Mouse (Mus musculus): ENCODE measurements around the gene Camk2n1. TPM values are rescaled to one million over a fixed set of nuclear protein-coding genes. Genes with fewer than 3 reads are reported as not detected.

Camk2n1 gene
- total RNA-seq, 4 experiments from 2014 or later, result 966 to 1,102 (median 1,006) TPM

GRCm38 (mm10) chr4:138463832-138464487 lies 9.8 kb downstream of the Camk2n1 start:
- DNase-seq (ENCODE audit: low spot score in 2 of 2), result peak; percentile 59 to 76

DNA sequence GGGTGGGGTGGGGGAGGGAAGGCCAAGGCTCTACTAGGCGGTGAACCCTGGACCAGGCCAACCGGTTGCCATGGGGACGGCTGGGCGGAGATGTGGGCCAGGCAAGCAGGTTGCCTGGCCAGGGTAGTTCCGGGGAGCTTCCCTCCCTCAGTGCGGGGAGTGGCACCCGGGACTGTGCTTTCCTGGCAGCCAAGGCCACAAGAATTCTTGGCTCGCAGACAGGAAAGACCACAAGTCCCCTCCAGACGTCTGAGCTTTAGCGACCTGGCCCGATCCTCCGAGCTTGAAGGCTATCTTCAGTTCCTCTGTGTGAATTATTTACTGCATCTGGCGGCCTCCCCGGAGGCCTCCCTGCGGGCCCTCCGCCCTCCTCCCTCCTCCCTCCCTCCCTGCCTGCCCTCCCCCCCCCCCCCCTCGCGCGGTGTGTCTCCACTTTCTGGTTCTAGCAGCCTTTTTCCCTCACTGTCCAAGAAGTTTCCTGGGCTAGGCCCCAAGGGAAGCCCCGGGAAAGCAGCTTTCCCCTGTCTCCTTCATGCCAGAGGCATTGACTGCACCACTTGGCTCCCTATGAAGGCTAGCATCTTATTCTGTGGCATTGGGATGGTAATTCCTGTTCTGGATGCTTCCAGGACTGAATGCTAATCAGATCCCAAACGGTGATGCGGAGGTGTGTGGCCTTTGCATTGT lies 10.7 kb downstream of the Camk2n1 start:
- DNase-seq (ENCODE audit: low spot score in 2 of 2), result peak in 1 of 2 experiments; percentile 65

DNA sequence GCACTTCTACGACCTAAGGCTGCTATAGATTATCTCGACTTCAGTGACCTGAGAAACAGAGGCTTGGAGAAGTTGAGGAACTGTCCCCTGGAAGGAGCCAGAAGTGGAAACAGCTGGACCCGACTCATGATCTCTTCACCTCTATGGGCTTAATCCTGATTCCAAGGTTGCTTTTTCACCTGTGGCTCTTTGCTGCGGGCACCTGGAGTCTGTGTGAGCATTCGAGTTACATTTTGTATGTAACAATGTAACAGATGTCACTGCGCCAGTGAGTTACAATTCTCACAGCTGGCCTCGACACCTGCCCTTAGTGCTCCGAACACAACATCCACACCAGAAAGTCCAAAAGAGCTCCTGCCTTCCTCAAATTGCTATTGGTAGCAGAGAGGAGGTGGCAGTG lies 11.3 kb downstream of the Camk2n1 start:
- DNase-seq (ENCODE audit: low spot score in 2 of 2), result no peak

- no peak for DNase-seq (ENCODE audit: low spot score in 2 of 2)
These were observed 12.6 kb downstream of the Camk2n1 start for GRCm38 (mm10) chr4:138466690-138467089.

- no peak for DNase-seq (ENCODE audit: low spot score in 2 of 2)
These were observed 13.3 kb downstream of the Camk2n1 start for GRCm38 (mm10) chr4:138467451-138467850.

- DNase-seq (ENCODE audit: low spot score in 2 of 2), result peak in 1 of 2 experiments; percentile 76
These were observed 15.0 kb downstream of the Camk2n1 start for GRCm38 (mm10) chr4:138469080-138469479.

GRCm38 (mm10) chr4:138471241-138471640 lies 17.1 kb downstream of the Camk2n1 start:
- DNase-seq (ENCODE audit: low spot score in 2 of 2), result no peak

- peak in 1 of 2 experiments; percentile 92 for DNase-seq (ENCODE audit: low spot score in 2 of 2)
These were observed 25.5 kb downstream of the Camk2n1 start for GRCm38 (mm10) chr4:138479595-138479994.

GRCm38 (mm10) chr4:138480962-138481361 lies 26.8 kb downstream of the Camk2n1 start:
- no peak for DNase-seq (ENCODE audit: low spot score in 2 of 2)

DNA sequence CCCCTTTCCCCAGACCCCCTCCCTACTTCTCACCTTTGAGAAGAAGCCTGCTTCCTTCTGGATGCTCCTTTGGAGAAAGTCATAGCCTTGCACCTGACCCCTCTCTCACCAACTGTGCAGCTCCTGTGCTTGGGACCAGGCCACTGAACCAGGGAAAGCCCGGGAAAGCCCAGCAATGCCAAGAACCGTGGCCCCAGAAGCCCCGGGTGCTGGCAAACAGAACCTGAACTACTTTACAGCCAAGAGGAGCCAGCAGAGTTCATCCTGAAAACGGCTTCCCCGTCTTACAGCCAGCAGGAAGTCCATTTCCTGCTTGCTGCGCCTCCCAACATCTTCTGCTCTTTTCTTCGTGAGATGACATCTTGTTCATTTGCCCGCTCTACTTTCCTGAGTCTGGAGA lies 28.6 kb downstream of the Camk2n1 start:
- no peak for DNase-seq (ENCODE audit: low spot score in 2 of 2)

GRCm38 (mm10) chr4:138488241-138488640 lies 34.1 kb downstream of the Camk2n1 start:
- no peak for DNase-seq (ENCODE audit: low spot score in 2 of 2)

DNA sequence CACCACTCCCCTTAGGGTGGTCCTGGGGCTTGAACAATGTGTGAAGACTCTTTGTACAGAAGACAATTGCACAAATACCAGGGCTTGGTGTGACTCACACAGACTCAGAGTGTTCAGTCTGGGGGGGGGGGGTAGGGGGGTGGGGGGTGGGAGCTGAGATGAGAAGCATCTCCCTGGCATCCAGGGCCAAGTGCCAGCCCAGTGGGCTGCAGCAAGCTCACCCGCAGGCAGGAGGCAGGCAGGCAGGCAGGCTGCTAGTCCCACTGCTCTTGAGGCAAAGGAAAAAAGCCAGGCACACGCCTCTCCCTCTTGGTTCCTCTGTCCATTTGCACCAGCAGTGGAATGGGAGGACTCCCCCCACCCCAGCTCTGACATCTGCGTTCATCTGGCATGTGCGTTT lies 37.0 kb downstream of the Camk2n1 start:
- peak in 1 of 2 experiments; percentile 65 for DNase-seq (ENCODE audit: low spot score in 2 of 2)

- peak in 1 of 2 experiments; percentile 69 for DNase-seq (ENCODE audit: low spot score in 2 of 2)
These were observed 39.3 kb downstream of the Camk2n1 start for GRCm38 (mm10) chr4:138493161-138494001.

GRCm38 (mm10) chr4:138494905-138495304 lies 40.8 kb downstream of the Camk2n1 start:
- peak in 1 of 2 experiments; percentile 60 for DNase-seq (ENCODE audit: low spot score in 2 of 2)

DNA sequence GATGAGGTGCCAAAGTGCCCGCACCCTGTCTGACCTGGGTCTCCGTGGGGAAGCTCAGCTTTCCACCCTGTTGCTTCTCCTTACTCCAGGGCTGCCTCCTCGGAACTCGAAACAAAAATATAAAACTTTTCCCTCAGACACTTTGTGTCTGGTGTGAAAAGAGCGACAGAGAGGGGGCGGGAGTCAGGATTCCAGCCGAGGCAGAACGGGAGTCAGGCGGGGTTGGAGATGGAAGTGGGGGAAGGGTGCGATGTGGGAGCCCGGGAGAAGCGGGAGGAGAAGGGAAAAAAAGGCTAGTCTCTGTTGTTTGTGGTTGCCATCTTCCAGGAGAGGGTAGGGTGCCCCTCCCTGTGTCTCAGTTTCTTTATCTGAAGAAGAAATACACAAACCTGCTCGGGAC lies 41.7 kb downstream of the Camk2n1 start:
- no peak for DNase-seq (ENCODE audit: low spot score in 2 of 2)

DNA sequence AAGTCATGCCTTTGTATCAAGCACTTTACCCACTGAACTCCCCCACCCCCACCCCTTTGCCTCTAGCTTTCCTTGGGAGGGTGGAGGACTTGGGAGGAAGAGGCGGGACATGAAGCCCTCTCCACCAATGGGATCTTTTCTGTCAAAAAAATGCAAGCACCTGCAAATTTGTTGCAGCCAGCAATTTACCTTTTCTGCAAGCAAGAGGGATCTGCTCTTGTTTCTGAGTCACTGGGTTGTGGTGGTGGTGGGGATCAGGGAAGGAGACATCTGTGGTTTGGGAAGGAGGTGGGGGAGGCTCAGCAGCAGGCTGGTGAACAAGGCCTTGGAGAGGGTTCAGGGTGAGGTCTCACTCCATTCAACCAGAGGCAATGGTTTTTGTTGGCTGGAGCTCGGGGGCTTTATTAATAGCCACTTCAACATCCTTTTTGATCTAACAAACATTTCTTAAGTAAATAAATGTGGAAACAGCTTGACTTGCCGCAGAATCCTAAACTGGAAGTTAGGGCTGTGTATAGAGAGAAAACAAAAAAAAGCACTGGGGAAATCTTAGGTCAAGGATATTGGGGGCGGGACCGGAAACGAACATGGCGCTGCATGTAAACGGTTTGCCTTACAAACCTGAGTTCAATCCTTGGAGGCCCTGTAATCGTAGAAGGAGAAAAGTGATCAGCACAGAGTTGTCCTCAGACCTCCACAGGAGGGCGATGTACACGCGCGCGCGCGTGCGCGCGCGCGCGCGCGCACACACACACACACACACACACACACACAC lies 42.8 kb downstream of the Camk2n1 start:
- DNase-seq (ENCODE audit: low spot score in 2 of 2), result no peak

- no peak for DNase-seq (ENCODE audit: low spot score in 2 of 2)
These were observed 45.9 kb downstream of the Camk2n1 start for GRCm38 (mm10) chr4:138499856-138500645.

DNA sequence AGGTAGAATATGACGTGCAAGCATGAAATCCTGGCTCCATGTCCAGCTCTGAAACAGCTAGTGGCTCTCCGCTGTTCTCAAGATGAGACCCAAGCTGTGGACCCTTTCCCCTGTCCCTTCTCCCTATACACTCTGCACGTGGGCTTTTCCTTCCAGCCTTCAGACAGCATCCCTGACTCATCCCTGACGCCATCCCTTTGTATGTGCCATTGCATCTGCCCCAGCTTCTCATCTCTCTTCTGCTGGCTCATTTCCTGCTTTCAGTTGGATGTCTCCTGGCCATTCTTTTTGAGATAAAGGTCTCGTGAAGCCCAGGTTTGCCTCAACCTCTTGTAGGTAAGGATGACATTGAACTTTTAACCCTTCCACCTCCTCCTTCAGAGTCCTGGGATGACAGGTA lies 46.9 kb downstream of the Camk2n1 start:
- no peak for DNase-seq (ENCODE audit: low spot score in 2 of 2)

DNA sequence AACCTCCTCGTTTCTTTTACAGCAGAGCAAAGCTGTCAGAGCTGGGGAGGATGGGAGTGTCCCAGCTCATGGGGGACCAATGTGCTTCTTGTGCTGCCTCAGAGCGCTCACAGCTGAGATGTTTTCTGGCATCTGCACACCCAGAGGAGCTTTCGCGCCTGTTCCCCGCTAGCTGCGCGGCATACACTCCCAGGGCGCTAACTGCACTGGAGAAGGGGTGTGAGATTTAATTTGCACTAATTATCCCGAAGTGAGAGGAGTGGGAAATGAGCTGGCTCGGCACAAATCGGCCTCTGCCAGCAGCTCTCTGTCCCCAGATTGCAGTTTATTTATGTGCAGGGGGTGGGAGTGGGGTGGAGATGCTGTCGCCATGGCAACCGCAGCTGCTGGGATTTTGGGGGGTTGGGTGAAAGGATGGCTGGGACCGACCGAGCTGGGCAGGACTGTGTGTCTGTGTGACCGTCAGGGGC lies 50.6 kb downstream of the Camk2n1 start:
- peak; percentile 70 to 93 for DNase-seq (ENCODE audit: low spot score in 2 of 2)

DNA sequence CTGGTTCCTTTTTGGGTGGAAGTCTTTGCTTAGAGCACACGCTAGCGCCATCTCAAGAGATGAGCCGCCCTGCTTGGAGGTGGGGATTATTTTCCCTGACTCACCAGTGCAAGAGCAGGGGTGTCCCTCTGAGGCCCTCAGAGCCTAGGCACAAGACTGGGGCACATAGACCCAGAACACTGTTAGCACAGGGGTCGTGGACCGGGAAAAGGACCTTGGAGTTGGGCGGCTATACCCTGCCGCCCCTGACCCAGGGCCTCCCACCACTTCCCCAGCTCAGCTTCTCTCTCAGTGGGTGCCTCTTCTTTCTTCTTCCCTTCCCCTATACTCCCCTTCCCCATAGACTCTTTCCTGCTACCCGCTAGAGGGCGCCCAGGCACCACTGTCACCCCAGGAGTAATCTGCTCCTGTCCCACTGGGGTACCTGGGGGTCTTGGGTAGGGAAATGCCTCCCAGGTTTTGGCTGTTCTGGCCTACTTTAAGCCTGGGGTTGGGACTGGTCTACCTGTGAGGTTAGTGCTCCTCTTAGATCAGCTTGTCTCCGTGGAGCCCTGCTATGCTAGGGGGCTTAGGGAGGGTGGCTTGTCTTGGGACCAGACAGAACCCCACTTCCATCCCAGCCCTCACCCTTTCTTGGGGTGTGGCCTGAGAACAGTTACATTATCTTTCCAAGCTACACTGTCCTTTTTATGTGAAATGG lies 51.2 kb downstream of the Camk2n1 start:
- DNase-seq (ENCODE audit: low spot score in 2 of 2), result no peak

Measured in left cerebral cortex, adult 8-10 months (tissue).